ENCODE assay signal across 23 mouse cellular contexts in genomic region chr5:97024834-97025233, GRCm38 (mm10). TPM values are rescaled to one million over a fixed set of nuclear protein-coding genes. Genes with fewer than 3 reads are reported as not detected.
DNase-seq lines count a peak whose midpoint lies in the region; ATAC-seq and TF ChIP-seq lines count a peak whose summit lies in the region.
"Had no signal": no experiment of that assay in that cellular context is flagged by ENCODE, and none has a peak within 500 bp of the region (broad histone marks: within the 10 kb centered on the region; RNA-seq: fewer than 3 reads in every experiment).

No protein-coding gene starts in this region.

- TF ChIP-seq CTCF in G1E (IDR thresholded peaks at IDR 0.05; ENCODE audit: low read depth, low read length), result no peak

- peak overlapping the region; percentile 19; the same call in 1 of the 2 replicates for H3K27ac ChIP-seq in liver, embryonic 13.5 days
- no peak overlapping the region for H3K27ac ChIP-seq in heart, embryonic 11.5 days (ENCODE audit: low read depth, low read length)
- no peak overlapping the region for H3K27ac ChIP-seq in midbrain, embryonic 11.5 days (ENCODE audit: low read depth, low read length)
- H3K27ac ChIP-seq: hindbrain, embryonic 10.5 days; kidney, embryonic 15.5 days; left cerebral cortex, adult 2 months; limb, embryonic 10.5 days; lung, embryonic 15.5 days; macrophage; midbrain, embryonic 12.5 days had no signal

- peaks cover 44% of the 10 kb centered on the region for H3K36me3 ChIP-seq in liver, embryonic 13.5 days
- peaks cover 70% of the 10 kb centered on the region for H3K36me3 ChIP-seq in G1E (replicated peaks)
- H3K36me3 ChIP-seq in heart, embryonic 11.5 days (ENCODE audit: control insufficient read depth, insufficient read depth, low read length), result no peaks in the 10 kb centered on the region
- no peaks in the 10 kb centered on the region for H3K36me3 ChIP-seq in midbrain, embryonic 11.5 days (ENCODE audit: control insufficient read depth, insufficient read depth, low read length)
- H3K36me3 ChIP-seq: hindbrain, embryonic 10.5 days; limb, embryonic 10.5 days; lung, embryonic 15.5 days had no signal

- no peak overlapping the region for H3K4me2 ChIP-seq in liver, embryonic 13.5 days
- no peak overlapping the region for H3K4me2 ChIP-seq in heart, embryonic 11.5 days
- H3K4me2 ChIP-seq in midbrain, embryonic 11.5 days, result no peak overlapping the region
- H3K4me2 ChIP-seq: kidney, embryonic 15.5 days; lung, embryonic 15.5 days; midbrain, embryonic 12.5 days had no signal

- no peak for ATAC-seq in liver, embryonic 13.5 days (ENCODE audit: low read depth)
- no peak for ATAC-seq in G1E (ENCODE audit: extremely low read depth, insufficient number of reproducible peaks, low FRiP score, poor library complexity, severe bottlenecking)
- ATAC-seq in heart, embryonic 11.5 days (replicated peaks; ENCODE audit: insufficient number of reproducible peaks, low FRiP score, low TSS enrichment), result no peak
- no peak for ATAC-seq in midbrain, embryonic 11.5 days (ENCODE audit: low FRiP score)
- ATAC-seq: forebrain, postnatal 0 days; hindbrain, embryonic 16.5 days had no signal

- WGBS in liver, embryonic 13.5 days (ENCODE audit: insufficient replicate concordance), result 80% methylated on average over 5 of the region's 5 CpGs
- WGBS in heart, embryonic 11.5 days (ENCODE audit: insufficient replicate concordance), result 83% methylated on average over 5 of the region's 5 CpGs
- WGBS in midbrain, embryonic 11.5 days, result 90% methylated on average over 5 of the region's 5 CpGs

- H3K4me1 ChIP-seq in liver, embryonic 13.5 days (replicated peaks), result peaks cover 95% of the 10 kb centered on the region
- peaks cover 93% of the 10 kb centered on the region for H3K4me1 ChIP-seq in G1E (ENCODE audit: insufficient read depth, low read depth, low read length)
- peaks cover 8% of the 10 kb centered on the region for H3K4me1 ChIP-seq in heart, embryonic 11.5 days (ENCODE audit: control insufficient read depth, insufficient read depth, low read length)
- H3K4me1 ChIP-seq in midbrain, embryonic 11.5 days (ENCODE audit: control insufficient read depth, insufficient read depth, low read length), result 0 out of 2 replicates have a peak, but pooled peaks cover 4% of the 10 kb centered on the region
- H3K4me1 ChIP-seq: lung, embryonic 15.5 days had no signal

- H3K4me3 ChIP-seq in liver, embryonic 13.5 days (replicated peaks), result no peak overlapping the region
- peak overlapping the region; percentile 34; the same call in 1 of the 2 replicates for H3K4me3 ChIP-seq in G1E (ENCODE audit: low read depth, low read length)
- H3K4me3 ChIP-seq in heart, embryonic 11.5 days (ENCODE audit: low read depth, low read length), result no peak overlapping the region
- H3K4me3 ChIP-seq in midbrain, embryonic 11.5 days (ENCODE audit: low read depth, low read length), result no peak overlapping the region
- H3K4me3 ChIP-seq: hindbrain, embryonic 10.5 days; kidney, embryonic 15.5 days; left cerebral cortex, adult 2 months; limb, embryonic 10.5 days; lung, embryonic 15.5 days; midbrain, embryonic 12.5 days had no signal

- no peaks in the 10 kb centered on the region for H3K9me3 ChIP-seq in liver, embryonic 13.5 days (replicated peaks)
- no peaks in the 10 kb centered on the region for H3K9me3 ChIP-seq in G1E (replicated peaks)
- no peaks in the 10 kb centered on the region for H3K9me3 ChIP-seq in heart, embryonic 11.5 days (replicated peaks; ENCODE audit: control insufficient read depth, low read length)
- H3K9me3 ChIP-seq in midbrain, embryonic 11.5 days (ENCODE audit: control insufficient read depth, low read length), result no peaks in the 10 kb centered on the region
- H3K9me3 ChIP-seq: hindbrain, embryonic 10.5 days; kidney, embryonic 15.5 days; limb, embryonic 10.5 days; lung, embryonic 15.5 days; midbrain, embryonic 12.5 days had no signal

- H3K27me3 ChIP-seq in liver, embryonic 13.5 days, result no peaks in the 10 kb centered on the region
- H3K27me3 ChIP-seq in G1E (ENCODE audit: insufficient read depth, low read length), result no peaks in the 10 kb centered on the region
- no peaks in the 10 kb centered on the region for H3K27me3 ChIP-seq in heart, embryonic 11.5 days (ENCODE audit: control insufficient read depth, insufficient read depth, low read length)
- no peaks in the 10 kb centered on the region for H3K27me3 ChIP-seq in midbrain, embryonic 11.5 days (ENCODE audit: control insufficient read depth, insufficient read depth, low read length)
- H3K27me3 ChIP-seq: kidney, embryonic 15.5 days; lung, embryonic 15.5 days; midbrain, embryonic 12.5 days had no signal

- intact Hi-C loops in heart, postnatal 14 days (cut with DNase I), result no loop called here

- peak overlapping the region; percentile 31; the same call in 1 of the 2 replicates for H3K9ac ChIP-seq in liver, embryonic 13.5 days
- no peak overlapping the region for H3K9ac ChIP-seq in heart, embryonic 11.5 days (ENCODE audit: low read depth, low read length)
- no peak overlapping the region for H3K9ac ChIP-seq in midbrain, embryonic 11.5 days (ENCODE audit: low read length)
- H3K9ac ChIP-seq: forebrain, postnatal 0 days; kidney, embryonic 15.5 days; lung, embryonic 15.5 days; midbrain, embryonic 12.5 days had no signal

- no peak for DNase-seq in liver, embryonic 13.5 days
- DNase-seq in liver (no peak), G1E (ENCODE audit: low spot score) (no peak)
- peak; percentile 86 to 91 for DNase-seq in adrenal gland, adult (ENCODE audit: inconsistent age in 2 of 2, low spot score in 1 of 2)
- peak; percentile 74 to 78 for DNase-seq in adrenal gland, postnatal 36 days
- DNase-seq in heart, postnatal 14 days, result no peak
- no peak for DNase-seq in midbrain, embryonic 11.5 days (ENCODE audit: low spot score, missing footprints)
- DNase-seq: cerebellum, adult 11-12 months; cerebellum, postnatal 14 days; forebrain, postnatal 0 days; gastrocnemius, postnatal 25 days; kidney, postnatal 4 days; layer of hippocampus, adult 9-11 months; right cerebral cortex, postnatal 14 days had no signal

RNA-seq across cellular contexts. Expression of gene Bmp2k, which starts 27.3 kb away (rescaled TPM):
- polyA plus RNA-seq in liver, embryonic 13.5 days (2015; fragmentation: Nextera tagmentation; extraction: Ambion mirVana), result 34.7 and 39.3 TPM in 2 replicates
- 944 and 1,145 TPM in 2 replicates for total RNA-seq in G1E (2014; fragmentation: Nextera tagmentation)
- total RNA-seq in G1E (2017), result 341 and 380 TPM in 2 replicates
- polyA plus RNA-seq in G1E (2012), result 51.6 and 52.6 TPM in 2 replicates
- total RNA-seq in adrenal gland, postnatal 36 days (2021), result 10 to 100 TPM; 31.1 to 51.6 TPM
- polyA plus RNA-seq in heart, embryonic 11.5 days (2014; fragmentation: Nextera tagmentation; extraction: Ambion mirVana), result 10.0 and 12.7 TPM in 2 replicates
- 10 to 100 TPM; 11.5 to 12.1 TPM for total RNA-seq in heart, postnatal 14 days (2021)
- polyA plus RNA-seq in midbrain, embryonic 11.5 days (2014; fragmentation: Nextera tagmentation; extraction: Ambion mirVana), result 10.3 and 10.5 TPM in 2 replicates

Comparison
In these comparisons a context has a peak if more than half of its experiments do, and no peak if none do; other contexts are left out.
1. DNase-seq: peak in adrenal gland, adult (2 of 2) and adrenal gland, postnatal 36 days (2 of 2); none in liver, embryonic 13.5 days (single experiment), liver (single experiment), G1E (single experiment), heart, postnatal 14 days (0 of 2) and midbrain, embryonic 11.5 days (single experiment).